Mouse (Mus musculus) activated CD4-positive, CD25-positive, alpha-beta regulatory T cell, adult 4 months (primary cell): ENCODE measurements around the gene Dnajb5. TPM values are rescaled to one million over a fixed set of nuclear protein-coding genes. Genes with fewer than 3 reads are reported as not detected.
"Not testable (repeated sequence)": the region's sequence is repeated elsewhere in the genome, so short reads cannot be mapped to it uniquely, and the experiment has no call there.

ENCODE experiments used
- ATAC-seq: one replicate; pipeline ENCODE4 v1.8.0; 2017
- polyA plus RNA-seq, 2 experiments: library from polyadenylated mRNA; unstranded; fragments of 100-300 nt; shearing (Covaris generic); gene quantifications; one replicate each; pipeline ENCODE4 v1.2.1; 2017

Dnajb5 gene
- polyA plus RNA-seq, 2 experiments from 2014 or later: 6.0 to 7.2 TPM

GRCm38 (mm10) chr4:42973868-42974267 lies 24.3 kb downstream of the Dnajb5 start:
- ATAC-seq: no peak

- ATAC-seq: peak; percentile 46
Observed at GRCm38 (mm10) chr4:42978062-42978461, 28.4 kb downstream of the Dnajb5 start.

- not testable (repeated sequence) for ATAC-seq
Observed at GRCm38 (mm10) chr4:42980467-42980866, 30.9 kb downstream of the Dnajb5 start.

- ATAC-seq: no peak
Observed at GRCm38 (mm10) chr4:42988296-42988695, 38.7 kb downstream of the Dnajb5 start.

- no peak for ATAC-seq
Observed at GRCm38 (mm10) chr4:42998022-42998421, 48.4 kb downstream of the Dnajb5 start.

DNA sequence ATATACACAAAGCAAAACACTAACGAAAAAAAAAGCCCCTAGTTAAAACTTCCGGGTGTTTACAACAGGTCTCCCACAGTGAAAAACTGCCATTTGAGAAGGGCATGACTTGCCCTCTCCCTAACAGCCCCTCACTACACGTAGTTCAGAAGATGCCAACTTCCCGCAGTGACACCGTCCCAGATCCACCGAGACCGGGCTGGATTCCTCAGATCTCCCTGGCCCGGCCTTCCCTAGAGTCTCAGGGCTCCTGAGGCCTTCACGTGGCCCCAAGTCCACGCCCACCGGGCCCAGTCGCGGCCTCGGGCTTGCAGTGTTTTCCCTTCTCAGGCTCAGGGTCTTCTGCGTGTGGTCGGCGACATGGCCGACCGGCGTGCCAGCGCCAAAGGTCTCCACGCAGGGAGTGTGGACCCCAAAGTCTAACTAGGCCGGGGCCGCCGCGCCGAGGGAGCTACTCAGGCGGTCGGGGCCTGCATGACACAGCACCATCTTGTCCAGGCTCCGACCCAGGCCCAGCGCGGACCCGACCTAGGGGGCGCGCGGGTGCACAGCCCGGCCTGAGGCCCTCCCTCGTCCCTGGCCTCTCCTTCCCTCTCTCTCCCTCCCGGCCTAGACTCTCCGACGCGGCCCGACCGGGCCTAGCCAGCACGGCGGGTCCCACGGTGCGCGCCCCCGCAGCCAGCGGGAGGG lies 50.0 kb downstream of the Dnajb5 start:
- ATAC-seq: peak; percentile 7

GRCm38 (mm10) chr4:43000141-43000986 lies 50.8 kb downstream of the Dnajb5 start, which contains the start of gene Vcp:
Gene Vcp (minus strand): TSS chr4:43000507.
- peak; percentile 95 for ATAC-seq

DNA sequence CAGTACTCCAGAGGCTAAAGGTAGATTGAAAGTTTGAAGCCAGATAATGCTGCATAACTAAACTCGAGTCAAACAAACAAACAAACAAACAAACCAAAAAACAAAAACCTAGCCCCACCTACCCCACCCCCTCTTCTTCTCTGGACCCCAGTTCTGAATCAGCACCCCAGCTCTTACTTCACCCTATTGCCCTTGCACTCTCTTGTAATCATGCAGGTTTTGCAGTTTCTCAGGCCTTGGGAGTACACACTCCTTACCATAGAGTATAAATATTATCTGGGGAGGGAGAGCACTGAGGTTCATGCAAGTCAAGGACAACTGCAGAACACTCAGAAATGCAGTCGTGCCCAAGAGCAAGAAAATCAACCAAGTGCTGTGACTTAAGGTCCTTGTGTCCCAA lies 51.7 kb downstream of the Dnajb5 start:
- ATAC-seq: no peak

DNA sequence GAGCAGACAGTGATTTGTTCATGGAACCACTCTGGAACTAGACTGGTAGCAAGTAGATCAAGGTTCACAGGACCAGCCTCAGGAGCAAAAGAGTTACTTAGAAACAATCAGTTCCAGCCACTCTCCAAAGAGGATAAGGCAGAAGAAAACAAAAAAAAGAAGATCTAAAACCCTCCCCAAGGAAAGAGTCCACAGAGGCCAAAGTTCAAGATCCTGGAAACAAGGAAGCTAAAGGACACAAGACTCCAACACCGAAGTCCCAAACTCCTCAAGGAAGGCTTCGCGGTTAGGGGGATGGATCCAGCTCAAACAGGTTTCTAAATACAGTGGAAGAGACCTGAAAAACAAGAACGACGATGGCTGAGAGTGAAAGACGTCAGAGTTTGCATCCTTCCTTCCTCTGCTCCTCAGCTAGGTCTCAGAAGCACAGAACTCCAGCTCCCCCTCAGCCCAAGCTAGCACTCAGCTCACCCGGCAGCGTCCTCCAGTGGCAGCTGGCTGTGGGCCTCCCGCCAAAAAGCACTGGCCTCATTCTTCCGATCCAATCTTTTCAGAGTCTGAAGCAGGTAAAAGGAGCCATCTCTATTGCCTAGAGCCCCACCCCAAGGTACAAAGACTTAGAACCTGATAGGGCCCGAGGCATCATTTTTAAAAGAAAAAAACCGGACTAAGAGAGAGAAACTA lies 53.3 kb downstream of the Dnajb5 start:
- no peak for ATAC-seq

- ATAC-seq: no peak
Observed at GRCm38 (mm10) chr4:43004951-43005350, 55.3 kb downstream of the Dnajb5 start.

- peak; percentile 53 for ATAC-seq
Observed at GRCm38 (mm10) chr4:43005765-43006164, 56.2 kb downstream of the Dnajb5 start.

Other genes starting within 250 kb of the Dnajb5 start
- not detected for gene 4930578G10Rik, start 214.3 kb upstream of the Dnajb5 start, polyA plus RNA-seq
- not detected for gene Ccl19, start 193.2 kb upstream of the Dnajb5 start, polyA plus RNA-seq
- not detected for gene Ccl21a, start 175.8 kb upstream of the Dnajb5 start, polyA plus RNA-seq
- not detected for gene Fam205a1, start 95.9 kb upstream of the Dnajb5 start, polyA plus RNA-seq
- gene Gm12394, start 93.0 kb upstream of the Dnajb5 start, polyA plus RNA-seq: not detected
- not detected for gene Fam205c, start 75.6 kb upstream of the Dnajb5 start, polyA plus RNA-seq
- gene Phf24, start 33.2 kb upstream of the Dnajb5 start, polyA plus RNA-seq: under 1 TPM in 1 of 2 experiments, not detected in 1; 0.14 TPM
- gene 1700022I11Rik, start 19.8 kb downstream of the Dnajb5 start, polyA plus RNA-seq: under 1 TPM in 1 of 2 experiments, not detected in 1; 0.25 TPM
- gene Vcp, start 50.7 kb downstream of the Dnajb5 start, polyA plus RNA-seq: 100 to 1,000 TPM; 146 TPM
- gene Fancg, start 60.7 kb downstream of the Dnajb5 start, polyA plus RNA-seq: 10 to 100 TPM; 16.5 to 27.4 TPM
- gene Pigo, start 76.0 kb downstream of the Dnajb5 start, polyA plus RNA-seq: 10 to 100 TPM; 14.1 to 14.6 TPM
- 100 to 1,000 TPM; 119 to 161 TPM for gene Stoml2, start 81.9 kb downstream of the Dnajb5 start, polyA plus RNA-seq
- 1 to 10 TPM; 2.9 to 4.0 TPM for gene Fam214b, start 96.4 kb downstream of the Dnajb5 start, polyA plus RNA-seq
- under 1 TPM in 1 of 2 experiments, not detected in 1; 0.08 TPM for gene Unc13b, start 109.1 kb downstream of the Dnajb5 start, polyA plus RNA-seq